Mouse (Mus musculus): ENCODE data around the gene Irf9. TPM values are rescaled to one million over a fixed set of nuclear protein-coding genes. Genes with fewer than 3 reads are reported as not detected.
A peak's percentile ranks its signal among the peaks of the same experiment; 100 is the strongest.

Gene Irf9
- polyA plus RNA-seq, 1 experiment, result 3.3 TPM

- H3K9me3 ChIP-seq (ENCODE audit: control insufficient read depth, low read length), result no peaks in the 10 kb centered on the region
- TF ChIP-seq TAL1 (IDR thresholded peaks at IDR 0.05; ENCODE audit: low read length), result no peak
- no peak for TF ChIP-seq GATA1 (IDR thresholded peaks at IDR 0.05; ENCODE audit: low read length)
- peaks cover 28% of the 10 kb centered on the region for H3K36me3 ChIP-seq (ENCODE audit: control insufficient read depth)
- H3K4me1 ChIP-seq (ENCODE audit: control insufficient read depth), result peaks cover 54% of the 10 kb centered on the region
- H3K27me3 ChIP-seq (ENCODE audit: control insufficient read depth), result no peaks in the 10 kb centered on the region
- peak overlapping the region; percentile 67 for H3K4me3 ChIP-seq (replicated peaks)
Measured at GRCm38 (mm10) chr14:55578668-55579269, 24.6 kb upstream of the Irf9 start.

GRCm38 (mm10) chr14:55579511-55580496, 23.6 kb upstream of the Irf9 start:
- Histone ChIP-seq H3K36me3 (ENCODE audit: control insufficient read depth) (peaks cover 28% of the 10 kb centered on the region), H3K27me3 (ENCODE audit: control insufficient read depth) (no peaks in the 10 kb centered on the region), H3K9me3 (ENCODE audit: control insufficient read depth, low read length) (no peaks in the 10 kb centered on the region), H3K4me3 (replicated peaks) (no peak overlapping the region), H3K4me1 (ENCODE audit: control insufficient read depth) (peaks cover 64% of the 10 kb centered on the region)
- TF ChIP-seq GATA1 (IDR thresholded peaks at IDR 0.05; ENCODE audit: low read length), result no peak
- no peak for TF ChIP-seq TAL1 (IDR thresholded peaks at IDR 0.05; ENCODE audit: low read length)

GRCm38 (mm10) chr14:55580731-55581130, 22.6 kb upstream of the Irf9 start:
- TF ChIP-seq TAL1 (IDR thresholded peaks at IDR 0.05; ENCODE audit: low read length), result no peak
- no peak for TF ChIP-seq GATA1 (IDR thresholded peaks at IDR 0.05; ENCODE audit: low read length)
- Histone ChIP-seq H3K4me1 (ENCODE audit: control insufficient read depth) (peaks cover 72% of the 10 kb centered on the region), H3K9me3 (ENCODE audit: control insufficient read depth, low read length) (no peaks in the 10 kb centered on the region), H3K4me3 (replicated peaks) (no peak overlapping the region), H3K36me3 (ENCODE audit: control insufficient read depth) (peaks cover 28% of the 10 kb centered on the region), H3K27me3 (ENCODE audit: control insufficient read depth) (no peaks in the 10 kb centered on the region)

- H3K27me3 ChIP-seq (ENCODE audit: control insufficient read depth), result no peaks in the 10 kb centered on the region
- H3K9me3 ChIP-seq (ENCODE audit: control insufficient read depth, low read length), result no peaks in the 10 kb centered on the region
- H3K4me3 ChIP-seq (replicated peaks), result no peak overlapping the region
- H3K36me3 ChIP-seq (ENCODE audit: control insufficient read depth), result peaks cover 31% of the 10 kb centered on the region
- TF ChIP-seq GATA1 (IDR thresholded peaks at IDR 0.05; ENCODE audit: low read length) (no peak), TAL1 (IDR thresholded peaks at IDR 0.05; ENCODE audit: low read length) (no peak)
- H3K4me1 ChIP-seq (ENCODE audit: control insufficient read depth), result peaks cover 81% of the 10 kb centered on the region
Measured at GRCm38 (mm10) chr14:55581981-55582681, 21.2 kb upstream of the Irf9 start.

- no peak for TF ChIP-seq GATA1 (IDR thresholded peaks at IDR 0.05; ENCODE audit: low read length)
- TF ChIP-seq TAL1 (IDR thresholded peaks at IDR 0.05; ENCODE audit: low read length), result no peak
- no peaks in the 10 kb centered on the region for H3K27me3 ChIP-seq (ENCODE audit: control insufficient read depth)
- H3K36me3 ChIP-seq (ENCODE audit: control insufficient read depth), result peaks cover 49% of the 10 kb centered on the region
- peak overlapping the region; percentile 75 for H3K4me3 ChIP-seq (replicated peaks)
- H3K4me1 ChIP-seq (ENCODE audit: control insufficient read depth), result peaks cover 79% of the 10 kb centered on the region
- no peaks in the 10 kb centered on the region for H3K9me3 ChIP-seq (ENCODE audit: control insufficient read depth, low read length)
Measured at GRCm38 (mm10) chr14:55584303-55584701, 19.1 kb upstream of the Irf9 start.

GRCm38 (mm10) chr14:55584702-55585565, 18.4 kb upstream of the Irf9 start, which contains the start of gene Emc9:
Emc9 (minus strand) TSS chr14:55585302.
- peaks cover 49% of the 10 kb centered on the region for H3K36me3 ChIP-seq (ENCODE audit: control insufficient read depth)
- TF ChIP-seq TAL1 (IDR thresholded peaks at IDR 0.05; ENCODE audit: low read length), result no peak
- no peak for TF ChIP-seq GATA1 (IDR thresholded peaks at IDR 0.05; ENCODE audit: low read length)
- H3K4me1 ChIP-seq (ENCODE audit: control insufficient read depth), result peaks cover 79% of the 10 kb centered on the region
- no peaks in the 10 kb centered on the region for H3K27me3 ChIP-seq (ENCODE audit: control insufficient read depth)
- no peaks in the 10 kb centered on the region for H3K9me3 ChIP-seq (ENCODE audit: control insufficient read depth, low read length)
- H3K4me3 ChIP-seq (replicated peaks), result peak within 1 kb of the TSS; percentile 75

- no peaks in the 10 kb centered on the region for H3K9me3 ChIP-seq (ENCODE audit: control insufficient read depth, low read length)
- H3K4me3 ChIP-seq (replicated peaks), result peak overlapping the region; percentile 75
- peaks cover 79% of the 10 kb centered on the region for H3K4me1 ChIP-seq (ENCODE audit: control insufficient read depth)
- H3K27me3 ChIP-seq (ENCODE audit: control insufficient read depth), result no peaks in the 10 kb centered on the region
- TF ChIP-seq TAL1 (IDR thresholded peaks at IDR 0.05; ENCODE audit: low read length) (no peak), GATA1 (IDR thresholded peaks at IDR 0.05; ENCODE audit: low read length) (peak; percentile 50)
- peaks cover 42% of the 10 kb centered on the region for H3K36me3 ChIP-seq (ENCODE audit: control insufficient read depth)
Measured at GRCm38 (mm10) chr14:55585566-55585960, 17.8 kb upstream of the Irf9 start.

- no peaks in the 10 kb centered on the region for H3K27me3 ChIP-seq (ENCODE audit: control insufficient read depth)
- peaks cover 76% of the 10 kb centered on the region for H3K4me1 ChIP-seq (ENCODE audit: control insufficient read depth)
- TF ChIP-seq GATA1 (IDR thresholded peaks at IDR 0.05; ENCODE audit: low read length) (peak; percentile 52), TAL1 (IDR thresholded peaks at IDR 0.05; ENCODE audit: low read length) (no peak)
- H3K9me3 ChIP-seq (ENCODE audit: control insufficient read depth, low read length), result no peaks in the 10 kb centered on the region
- H3K4me3 ChIP-seq (replicated peaks), result peak overlapping the region; percentile 75
- H3K36me3 ChIP-seq (ENCODE audit: control insufficient read depth), result peaks cover 36% of the 10 kb centered on the region
Measured at GRCm38 (mm10) chr14:55586149-55586548, 17.2 kb upstream of the Irf9 start.

Data from erythroblast, embryonic 14.5 days (primary cell).